Mouse (Mus musculus) heart, embryonic 12.5 days (tissue): ENCODE data around the gene Tmem201. TPM values are rescaled to one million over a fixed set of nuclear protein-coding genes. Genes with fewer than 3 reads are reported as not detected.

ENCODE experiments used
- ATAC-seq: fragments of 200-750 bp; cut with Nextera tagmentation; 2 replicates; pipeline ENCODE4 v1.8.0; 2017; ENCODE audit warnings: moderate TSS enrichment, moderate library complexity; ENCODE audit not compliant: insufficient number of reproducible peaks, low FRiP score
- H3K27ac ChIP-seq: fragments of 300-500 bp; sonication (generic); 2 replicates; pipeline ENCODE4 v1.5.1; 2016; ENCODE audit warnings: mild to moderate bottlenecking, moderate library complexity; ENCODE audit not compliant: poor library complexity, severe bottlenecking
- H3K27me3 ChIP-seq: fragments of 300-500 bp; sonication (generic); replicated peaks from 2 replicates; pipeline ENCODE4 v1.6.1; 2016; ENCODE audit warnings: mild to moderate bottlenecking, moderate library complexity
- H3K36me3 ChIP-seq: fragments of 300-500 bp; sonication (generic); 2 replicates; pipeline ENCODE4 v1.6.1; 2016; ENCODE audit warnings: mild to moderate bottlenecking, moderate library complexity
- H3K4me1 ChIP-seq: fragments of 300-500 bp; sonication (generic); replicated peaks from 2 replicates; pipeline ENCODE4 v1.6.1; 2016; ENCODE audit warnings: mild to moderate bottlenecking
- H3K4me2 ChIP-seq: fragments of 300-500 bp; sonication (generic); 2 replicates; pipeline ENCODE4 v1.6.1; 2016; ENCODE audit warnings: mild to moderate bottlenecking, moderate library complexity
- H3K4me3 ChIP-seq: fragments of 300-500 bp; sonication (generic); 2 replicates; pipeline ENCODE4 v1.5.1; 2016; ENCODE audit warnings: mild to moderate bottlenecking
- H3K9ac ChIP-seq: fragments of 300-500 bp; sonication (generic); 2 replicates; pipeline ENCODE4 v1.6.1; 2016; ENCODE audit warnings: mild to moderate bottlenecking, moderate library complexity
- H3K9me3 ChIP-seq: fragments of 300-500 bp; sonication (generic); replicated peaks from 2 replicates; pipeline ENCODE4 v1.6.1; 2016; ENCODE audit warnings: mild to moderate bottlenecking, moderate library complexity
- WGBS: fragments of 180-500 bp; shearing (Covaris S2); methylation state at CpG from one replicate; pipeline ENCODE4 v1.1.7; 2016; 5-methylcytosine and 5-hydroxymethylcytosine counted together
- polyA plus RNA-seq: library from polyadenylated mRNA; unstranded; fragments of >200 nt; fragmentation: Nextera tagmentation; extraction: Ambion mirVana; gene quantifications from 2 replicates; pipeline ENCODE4 v1.2.1, GENCODE M21; 2016

Tmem201 gene
- polyA plus RNA-seq, 1 experiment from 2014 or later: 51.1 TPM

- Histone ChIP-seq H3K4me3 (peak overlapping the region; percentile 53), H3K27ac (no peak overlapping the region), H3K4me1 (peaks cover 31% of the 10 kb centered on the region), H3K9ac (peak overlapping the region; percentile 69), H3K27me3 (peaks cover 21% of the 10 kb centered on the region), H3K36me3 (no peaks in the 10 kb centered on the region), H3K9me3 (no peaks in the 10 kb centered on the region), H3K4me2 (peak overlapping the region; percentile 78)
- no peak for ATAC-seq
- 12% methylated on average over 15 of the region's 15 CpGs for WGBS
Measured at GRCm38 (mm10) chr4:149697506-149698196, 40.2 kb downstream of the Tmem201 start.

- Histone ChIP-seq H3K36me3 (no peaks in the 10 kb centered on the region), H3K4me3 (no peak overlapping the region), H3K27ac (no peak overlapping the region), H3K9ac (no peak overlapping the region), H3K27me3 (peaks cover 21% of the 10 kb centered on the region), H3K4me2 (peak overlapping the region; percentile 8; the same call in 1 of the 2 replicates), H3K9me3 (no peaks in the 10 kb centered on the region), H3K4me1 (peaks cover 27% of the 10 kb centered on the region)
- ATAC-seq: no peak
- WGBS: 24% methylated on average over 16 of the region's 16 CpGs
Measured at GRCm38 (mm10) chr4:149696189-149696971, 41.5 kb downstream of the Tmem201 start.

GRCm38 (mm10) chr4:149691368-149691767 is 46.5 kb downstream of the Tmem201 start:
- Histone ChIP-seq H3K27me3 (peaks cover 4% of the 10 kb centered on the region), H3K9me3 (no peaks in the 10 kb centered on the region), H3K4me3 (no peak overlapping the region), H3K4me1 (peaks cover 24% of the 10 kb centered on the region), H3K9ac (no peak overlapping the region), H3K36me3 (no peaks in the 10 kb centered on the region), H3K27ac (no peak overlapping the region), H3K4me2 (no peak overlapping the region)
- no peak for ATAC-seq
- WGBS: 67% methylated on average over 8 of the region's 8 CpGs

- Histone ChIP-seq H3K4me2 (no peak overlapping the region), H3K27ac (no peak overlapping the region), H3K4me3 (no peak overlapping the region)
Measured at GRCm38 (mm10) chr4:149690828-149691280, 47.0 kb downstream of the Tmem201 start.

GRCm38 (mm10) chr4:149689822-149690700 is 47.8 kb downstream of the Tmem201 start:
- Histone ChIP-seq H3K27me3 (peaks cover 10% of the 10 kb centered on the region), H3K36me3 (no peaks in the 10 kb centered on the region), H3K9ac (no peak overlapping the region), H3K4me2 (no peak overlapping the region), H3K4me1 (peaks cover 19% of the 10 kb centered on the region), H3K9me3 (no peaks in the 10 kb centered on the region), H3K4me3 (no peak overlapping the region), H3K27ac (no peak overlapping the region)
- WGBS: 77% methylated on average over 12 of the region's 12 CpGs
- no peak for ATAC-seq

More at GRCm38 (mm10) chr4:149690828-149691280, 47.0 kb downstream of the Tmem201 start:
- Histone ChIP-seq H3K9me3 (no peaks in the 10 kb centered on the region), H3K36me3 (no peaks in the 10 kb centered on the region), H3K9ac (no peak overlapping the region), H3K4me1 (peaks cover 19% of the 10 kb centered on the region), H3K27me3 (peaks cover 7% of the 10 kb centered on the region)
- ATAC-seq: peak; percentile 33; the same call in 1 of the 2 replicates
- 28% methylated on average over 8 of the region's 8 CpGs for WGBS

GRCm38 (mm10) chr4:149688861-149689260 is 49.0 kb downstream of the Tmem201 start:
- no peak overlapping the region for H3K27ac ChIP-seq
- H3K27me3 ChIP-seq: peaks cover 20% of the 10 kb centered on the region
- 83% methylated on average over 14 of the region's 14 CpGs for WGBS
- H3K4me1 ChIP-seq: peaks cover 19% of the 10 kb centered on the region
- no peaks in the 10 kb centered on the region for H3K36me3 ChIP-seq
- ATAC-seq: no peak
- no peak overlapping the region for H3K4me2 ChIP-seq
- no peaks in the 10 kb centered on the region for H3K9me3 ChIP-seq
- H3K4me3 ChIP-seq: no peak overlapping the region
- H3K9ac ChIP-seq: no peak overlapping the region

GRCm38 (mm10) chr4:149684841-149685623 is 52.8 kb downstream of the Tmem201 start:
- H3K27me3 ChIP-seq: peaks cover 21% of the 10 kb centered on the region
- ATAC-seq: no peak
- no peak overlapping the region for H3K9ac ChIP-seq
- H3K4me1 ChIP-seq: peaks cover 4% of the 10 kb centered on the region; the same call in 1 of the 2 replicates
- H3K4me2 ChIP-seq: no peak overlapping the region
- H3K36me3 ChIP-seq: no peaks in the 10 kb centered on the region
- H3K27ac ChIP-seq: no peak overlapping the region
- no peaks in the 10 kb centered on the region for H3K9me3 ChIP-seq
- H3K4me3 ChIP-seq: no peak overlapping the region
- 71% methylated on average over 11 of the region's 11 CpGs for WGBS

- no peak for ATAC-seq
- Histone ChIP-seq H3K4me1 (no peaks in the 10 kb centered on the region), H3K36me3 (no peaks in the 10 kb centered on the region), H3K9ac (no peak overlapping the region), H3K27me3 (peaks cover 21% of the 10 kb centered on the region), H3K4me3 (no peak overlapping the region), H3K9me3 (no peaks in the 10 kb centered on the region), H3K27ac (no peak overlapping the region), H3K4me2 (no peak overlapping the region)
- WGBS: 13% methylated on average over 7 of the region's 7 CpGs
Measured at GRCm38 (mm10) chr4:149683875-149684274, 54.0 kb downstream of the Tmem201 start.

- WGBS: 60% methylated on average over 11 of the region's 11 CpGs
- Histone ChIP-seq H3K9ac (no peak overlapping the region), H3K4me3 (no peak overlapping the region), H3K4me2 (no peak overlapping the region), H3K9me3 (no peaks in the 10 kb centered on the region), H3K27me3 (peaks cover 10% of the 10 kb centered on the region), H3K27ac (no peak overlapping the region), H3K4me1 (0 out of 2 replicates have a peak, but pooled peaks cover 13% of the 10 kb centered on the region), H3K36me3 (no peaks in the 10 kb centered on the region)
- ATAC-seq: no peak
Measured at GRCm38 (mm10) chr4:149679056-149679770, 58.6 kb downstream of the Tmem201 start.

- Histone ChIP-seq H3K4me2 (no peak overlapping the region), H3K27ac (no peak overlapping the region), H3K9ac (no peak overlapping the region), H3K4me3 (no peak overlapping the region), H3K36me3 (no peaks in the 10 kb centered on the region), H3K4me1 (0 out of 2 replicates have a peak, but pooled peaks cover 13% of the 10 kb centered on the region), H3K27me3 (peaks cover 16% of the 10 kb centered on the region), H3K9me3 (no peaks in the 10 kb centered on the region)
- no peak for ATAC-seq
- 46% methylated on average over 1 of the region's 1 CpGs for WGBS
Measured at GRCm38 (mm10) chr4:149678006-149678405, 59.8 kb downstream of the Tmem201 start.
